Mouse (Mus musculus) cerebellum, adult 2 months (tissue): ENCODE data around the gene Pitx2.

Experiments
- CTCF ChIP-seq: fragments of 200-500 bp; IDR thresholded peaks from 2 replicates; pipeline ENCODE4 v1.5.1; 2011; ENCODE audit warnings: low read depth, mild to moderate bottlenecking, control low read depth, low read length, moderate library complexity, borderline replicate concordance; ENCODE audit not compliant: insufficient read depth
- POLR2A ChIP-seq: fragments of 200-500 bp; IDR thresholded peaks from 2 replicates; pipeline ENCODE4 v1.6.1; 2011; ENCODE audit warnings: low read length, control low read depth, borderline replicate concordance; ENCODE audit not compliant: insufficient read depth

DNA sequence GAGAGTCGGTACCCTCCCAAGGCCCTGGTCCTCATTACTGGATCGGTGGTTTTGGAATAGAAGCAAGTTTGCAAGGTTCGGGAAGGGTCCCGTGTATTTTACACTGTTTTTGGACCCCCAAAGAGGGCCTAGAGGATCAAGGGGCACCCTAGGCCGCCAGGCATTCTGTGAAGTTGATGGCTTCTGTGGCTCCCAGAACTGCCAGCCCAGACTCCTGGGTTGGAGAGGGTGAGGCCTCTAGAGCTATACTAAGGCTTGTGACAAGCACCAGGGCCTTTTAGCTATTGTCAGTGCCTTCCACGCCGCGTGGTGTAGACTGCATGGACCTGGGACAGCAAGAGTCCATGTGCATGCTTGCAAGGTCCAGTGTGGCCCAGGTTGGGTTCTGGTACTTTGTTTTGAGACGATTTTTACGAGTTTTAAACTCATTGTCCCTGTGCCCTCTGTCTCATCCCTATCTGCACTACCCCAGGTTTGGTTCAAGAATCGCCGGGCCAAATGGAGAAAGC lies 18.2 kb downstream of the Pitx2 start:
- TF ChIP-seq POLR2A (no peak), CTCF (no peak)
